Mouse (Mus musculus) central nervous system, embryonic 14 days (tissue): ENCODE measurements around the gene Gm19935. TPM values are rescaled to one million over a fixed set of nuclear protein-coding genes. Genes with fewer than 3 reads are reported as not detected.

Source experiments
- polyA plus RNA-seq: library from polyadenylated mRNA; depleted of rRNA; stranded (reverse); fragments of >200 nt; gene quantifications from 2 replicates; pipeline ENCODE4 v1.2.3, GENCODE M21; 2012; rRNA removed

Gene Gm19935
- 0.61 and 0.85 TPM in 2 replicates for polyA plus RNA-seq

GRCm38 (mm10) chr8:90817293-90817692 lies at the start of gene Gm19935:
Gene Gm19935, minus strand, starts transcription at chr8:90817393.

GRCm38 (mm10) chr8:90828181-90828986 lies 11.2 kb upstream of the Gm19935 start, which contains the start of gene Chd9:
Gene Chd9, plus strand, starts transcription at chr8:90828352.

Other genes with a start within 250 kb of the Gm19935 start
- gene Chd9, start 11.0 kb upstream of the Gm19935 start, polyA plus RNA-seq: 77.4 and 80.4 TPM in 2 replicates